Mouse (Mus musculus) embryonic fibroblast, embryonic 13.5 days (primary cell): Measurements from ENCODE around the gene Gfod2.

Source experiments
- CTCF ChIP-seq: IDR thresholded peaks from 2 replicates; pipeline ENCODE4 v1.5.1; 2011; ENCODE audit warnings: mild to moderate bottlenecking, control low read depth, low read length, moderate library complexity, borderline replicate concordance; ENCODE audit not compliant: insufficient read depth
- POLR2A ChIP-seq: IDR thresholded peaks from 2 replicates; pipeline ENCODE4 v1.6.1; 2011; ENCODE audit warnings: low read depth, mild to moderate bottlenecking, control low read depth, low read length, moderate library complexity

GRCm38 (mm10) chr8:105788241-105788640 lies 29.8 kb upstream of the Gfod2 start:
- no peak for TF ChIP-seq CTCF
- no peak for TF ChIP-seq POLR2A
